Mouse (Mus musculus) testis, adult 2 months (tissue): Measurements from ENCODE around the gene Hist1h4k. TPM values are rescaled to one million over a fixed set of nuclear protein-coding genes. Genes with fewer than 3 reads are reported as not detected.
"Not testable (repeated sequence)": the region's sequence is repeated elsewhere in the genome, so short reads cannot be mapped to it uniquely, and the experiment has no call there.

Source experiments
- H3K27ac ChIP-seq: fragments of 200-500 bp; 2 replicates; pipeline ENCODE4 v1.5.1; 2012; ENCODE audit warnings: low read depth, low read length; ENCODE audit not compliant: control insufficient read depth, insufficient read depth
- H3K27me3 ChIP-seq: fragments of 200-500 bp; 2 replicates; pipeline ENCODE4 v1.6.1; 2012; ENCODE audit warnings: mild to moderate bottlenecking, low read length, moderate library complexity; ENCODE audit not compliant: control insufficient read depth, insufficient read depth
- H3K36me3 ChIP-seq: fragments of 200-500 bp; 2 replicates; pipeline ENCODE4 v1.6.1; 2012; ENCODE audit warnings: mild to moderate bottlenecking, low read length; ENCODE audit not compliant: control insufficient read depth, insufficient read depth
- H3K4me1 ChIP-seq: fragments of 200-500 bp; 2 replicates; pipeline ENCODE4 v1.6.1; 2012; ENCODE audit warnings: low read length; ENCODE audit not compliant: control insufficient read depth, insufficient read depth
- H3K4me3 ChIP-seq: fragments of 200-500 bp; 2 replicates; pipeline ENCODE4 v1.5.1; 2012; ENCODE audit warnings: low read depth, mild to moderate bottlenecking, low read length, moderate library complexity, mixed read lengths; ENCODE audit not compliant: control insufficient read depth
- CTCF ChIP-seq: fragments of 200-500 bp; IDR thresholded peaks from 2 replicates; pipeline ENCODE4 v1.5.1; 2012; ENCODE audit warnings: low read depth, mild to moderate bottlenecking, inconsistent platforms, low read length, moderate library complexity; ENCODE audit not compliant: control insufficient read depth, insufficient read depth, insufficient replicate concordance
- POLR2A ChIP-seq: fragments of 200-500 bp; IDR thresholded peaks from 2 replicates; pipeline ENCODE4 v1.6.1; 2012; ENCODE audit warnings: low read depth, mild to moderate bottlenecking, inconsistent platforms, low read length, moderate library complexity; ENCODE audit not compliant: control insufficient read depth
- polyA plus RNA-seq: library from polyadenylated mRNA; depleted of rRNA; stranded (reverse); fragments of >200 nt; gene quantifications from 2 replicates; pipeline ENCODE4 v1.2.3, GENCODE M21; 2012

Hist1h4k gene
- polyA plus RNA-seq, 1 experiment = 37.3 TPM

DNA sequence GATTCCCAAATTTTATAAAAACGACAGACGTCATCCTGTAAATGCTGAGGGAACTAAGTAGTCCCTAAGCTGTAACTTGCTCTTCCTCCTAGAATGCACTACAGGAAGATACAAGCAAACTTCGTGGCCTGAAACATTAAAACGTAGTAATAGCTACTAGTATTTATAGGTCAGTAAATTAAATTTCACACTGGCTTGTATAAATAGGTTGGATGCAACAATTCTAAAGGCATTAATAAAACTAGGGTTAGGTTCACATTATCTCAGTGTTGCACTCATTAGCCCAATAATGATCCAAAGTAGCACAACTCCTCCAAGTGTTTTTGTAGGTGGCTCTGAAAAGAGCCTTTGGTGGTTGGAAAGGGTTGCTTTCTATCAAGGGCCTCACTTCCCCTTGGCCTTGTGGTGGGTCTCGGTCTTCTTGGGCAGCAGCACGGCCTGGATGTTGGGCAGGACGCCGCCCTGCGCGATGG, 2.8 kb upstream of the Hist1h4k start:
- TF ChIP-seq CTCF = no peak
- TF ChIP-seq POLR2A = no peak
- Histone ChIP-seq H3K4me1 (peaks cover 3% of the 10 kb centered on the region), H3K4me3 (peak overlapping the region; percentile 52), H3K36me3 (no peaks in the 10 kb centered on the region), H3K27me3 (no peaks in the 10 kb centered on the region), H3K27ac (peak overlapping the region; percentile 48)

DNA sequence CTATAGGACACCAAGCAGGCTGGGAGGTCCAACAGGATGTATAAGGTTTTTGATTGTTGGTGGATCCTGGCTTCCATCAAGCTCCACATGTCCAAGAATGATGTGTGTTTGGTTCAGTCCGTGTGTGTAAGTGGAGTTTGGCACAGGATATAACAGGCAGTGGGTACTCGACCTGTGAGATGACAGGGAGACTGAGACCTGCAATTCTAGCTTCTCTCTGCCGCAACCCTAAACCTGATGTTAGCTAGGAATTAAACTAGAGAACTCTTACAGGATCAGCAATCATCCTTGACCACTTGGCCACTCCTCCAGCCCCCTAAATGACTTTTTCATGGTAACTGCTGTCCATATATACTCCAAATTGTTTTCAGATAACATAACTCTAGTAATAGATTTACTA, 2.1 kb upstream of the Hist1h4k start:
- no peak overlapping the region for H3K27ac ChIP-seq
- H3K4me3 ChIP-seq = no peak overlapping the region
- H3K36me3 ChIP-seq = no peaks in the 10 kb centered on the region
- TF ChIP-seq CTCF (no peak), POLR2A (no peak)
- H3K4me1 ChIP-seq = peaks cover 3% of the 10 kb centered on the region
- no peaks in the 10 kb centered on the region for H3K27me3 ChIP-seq

DNA sequence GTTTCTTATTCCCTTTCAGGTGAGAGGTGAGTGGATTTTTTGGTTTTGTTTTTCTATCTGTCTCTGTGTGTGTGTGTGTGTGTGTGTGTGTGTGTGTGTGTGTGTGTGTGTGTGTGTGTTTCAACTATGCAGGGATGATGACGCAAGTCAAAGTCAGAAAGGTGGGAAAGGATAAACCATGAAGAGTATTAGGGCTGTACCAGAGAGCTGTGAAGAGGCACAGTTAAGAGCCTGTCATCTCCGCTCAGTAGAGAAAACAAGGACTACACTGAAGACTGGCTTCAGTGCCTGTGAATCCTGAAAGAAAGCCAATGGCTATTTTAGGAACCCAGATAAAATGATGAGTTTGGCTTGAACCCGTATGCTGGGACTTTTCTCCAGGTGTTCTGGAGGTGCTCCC, 1.5 kb upstream of the Hist1h4k start:
- TF ChIP-seq CTCF (no peak), POLR2A (no peak)
- Histone ChIP-seq H3K27ac (no peak overlapping the region), H3K4me1 (peaks cover 3% of the 10 kb centered on the region), H3K36me3 (no peaks in the 10 kb centered on the region), H3K27me3 (no peaks in the 10 kb centered on the region), H3K4me3 (no peak overlapping the region)

DNA sequence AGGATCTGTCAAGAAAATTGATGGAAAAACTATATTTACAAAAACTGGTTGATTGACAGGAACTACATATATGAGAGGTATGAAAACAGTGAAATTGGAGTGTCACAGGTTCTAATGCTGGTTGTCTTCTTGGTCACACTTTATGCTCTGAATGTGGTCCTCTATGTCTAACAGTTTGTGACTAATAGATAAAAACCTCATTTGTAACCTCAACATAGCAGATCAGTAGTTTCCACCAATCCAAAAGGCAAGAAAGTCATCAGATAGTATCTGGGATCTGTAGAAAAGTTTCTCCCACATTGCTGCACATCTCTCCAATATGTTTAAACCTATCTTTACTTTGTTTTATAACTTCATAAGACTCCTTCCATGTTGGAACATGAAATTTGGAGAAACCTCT, 1.1 kb upstream of the Hist1h4k start:
- Histone ChIP-seq H3K4me1 (peaks cover 3% of the 10 kb centered on the region), H3K36me3 (no peaks in the 10 kb centered on the region), H3K4me3 (no peak overlapping the region), H3K27me3 (no peaks in the 10 kb centered on the region), H3K27ac (no peak overlapping the region)
- TF ChIP-seq POLR2A = no peak
- TF ChIP-seq CTCF = no peak

GRCm38 (mm10) chr13:21749387-21750158, 732 bp downstream of the Hist1h4k start:
- peak overlapping the region; percentile 25 for H3K27ac ChIP-seq
- peaks cover 3% of the 10 kb centered on the region for H3K4me1 ChIP-seq
- H3K4me3 ChIP-seq = no peak overlapping the region
- no peak for TF ChIP-seq POLR2A
- no peak for TF ChIP-seq CTCF
- H3K27me3 ChIP-seq = no peaks in the 10 kb centered on the region
- H3K36me3 ChIP-seq = no peaks in the 10 kb centered on the region

DNA sequence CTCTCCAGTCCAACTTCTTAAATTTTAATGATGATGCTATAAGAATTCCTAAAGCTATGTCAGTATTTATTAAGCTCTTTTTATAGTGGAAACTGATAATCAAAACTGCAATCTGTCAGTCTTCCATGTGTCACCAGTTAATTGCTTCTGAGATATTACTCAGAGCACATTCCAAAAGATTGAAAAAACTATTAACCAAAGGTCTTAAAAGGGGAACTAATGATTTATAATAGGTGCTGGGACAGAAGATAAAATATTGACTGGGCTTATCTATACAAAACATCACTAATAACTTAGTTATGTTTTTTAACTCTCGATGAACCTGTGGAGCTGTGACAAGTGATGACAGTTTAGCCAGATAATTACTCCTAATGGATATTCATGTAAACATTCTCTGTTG, 5.3 kb downstream of the Hist1h4k start:
- no peaks in the 10 kb centered on the region for H3K36me3 ChIP-seq
- TF ChIP-seq CTCF (no peak), POLR2A (no peak)
- H3K27me3 ChIP-seq = no peaks in the 10 kb centered on the region
- H3K4me1 ChIP-seq = no peaks in the 10 kb centered on the region
- H3K4me3 ChIP-seq = no peak overlapping the region
- no peak overlapping the region for H3K27ac ChIP-seq

GRCm38 (mm10) chr13:21734906-21735767, 15.2 kb downstream of the Hist1h4k start, which contains the start of gene Hist1h4j:
TSS of gene Hist1h4j (plus strand) at chr13:21735064.
- TF ChIP-seq POLR2A = peak; percentile 77
- H3K4me3 ChIP-seq = peak within 1 kb of the TSS; percentile 63
- H3K4me1 ChIP-seq, H3K36me3 ChIP-seq, H3K27me3 ChIP-seq: not testable (repeated sequence)
- peak within 1 kb of the TSS; percentile 80 for H3K27ac ChIP-seq
